Mouse (Mus musculus): ENCODE measurements around the gene Htra3.

Htra3 gene

GRCm38 (mm10) chr5:35652872-35653271 lies 26.7 kb downstream of the Htra3 start:
- DNase-seq (ENCODE audit: low read depth), result no peak

GRCm38 (mm10) chr5:35652319-35652718 lies 27.3 kb downstream of the Htra3 start:
- no peak for DNase-seq (ENCODE audit: low read depth)

GRCm38 (mm10) chr5:35648230-35648629 lies 31.4 kb downstream of the Htra3 start:
- no peak for DNase-seq (ENCODE audit: low read depth)

GRCm38 (mm10) chr5:35647562-35647961 lies 32.0 kb downstream of the Htra3 start:
- DNase-seq (ENCODE audit: low read depth), result no peak

GRCm38 (mm10) chr5:35646927-35647326 lies 32.7 kb downstream of the Htra3 start:
- no peak for DNase-seq (ENCODE audit: low read depth)

GRCm38 (mm10) chr5:35645938-35646493 lies 33.6 kb downstream of the Htra3 start:
- DNase-seq (ENCODE audit: low read depth), result no peak

GRCm38 (mm10) chr5:35644082-35644481 lies 35.5 kb downstream of the Htra3 start:
- DNase-seq (ENCODE audit: low read depth), result no peak

- DNase-seq (ENCODE audit: low read depth), result no peak
Measured at GRCm38 (mm10) chr5:35643401-35644048, 36.1 kb downstream of the Htra3 start.

GRCm38 (mm10) chr5:35641961-35642584 lies 37.5 kb downstream of the Htra3 start:
- no peak for DNase-seq (ENCODE audit: low read depth)

GRCm38 (mm10) chr5:35636016-35636415 lies 43.6 kb downstream of the Htra3 start:
- DNase-seq (ENCODE audit: low read depth), result no peak

- no peak for DNase-seq (ENCODE audit: low read depth)
Measured at GRCm38 (mm10) chr5:35632841-35633240, 46.7 kb downstream of the Htra3 start.

GRCm38 (mm10) chr5:35631755-35632154 lies 47.8 kb downstream of the Htra3 start:
- DNase-seq (ENCODE audit: low read depth), result no peak

- no peak for DNase-seq (ENCODE audit: low read depth)
Measured at GRCm38 (mm10) chr5:35631224-35631623, 48.4 kb downstream of the Htra3 start.

GRCm38 (mm10) chr5:35630706-35631105 lies 48.9 kb downstream of the Htra3 start:
- DNase-seq (ENCODE audit: low read depth), result no peak

- no peak for DNase-seq (ENCODE audit: low read depth)
Measured at GRCm38 (mm10) chr5:35629333-35629732, 50.2 kb downstream of the Htra3 start.

GRCm38 (mm10) chr5:35628685-35629084 lies 50.9 kb downstream of the Htra3 start:
- DNase-seq (ENCODE audit: low read depth), result no peak

- DNase-seq (ENCODE audit: low read depth), result no peak
Measured at GRCm38 (mm10) chr5:35627307-35627840, 52.2 kb downstream of the Htra3 start.

GRCm38 (mm10) chr5:35626408-35626807 lies 53.2 kb downstream of the Htra3 start:
- DNase-seq (ENCODE audit: low read depth), result no peak

GRCm38 (mm10) chr5:35624751-35625239 lies 54.8 kb downstream of the Htra3 start:
- no peak for DNase-seq (ENCODE audit: low read depth)

GRCm38 (mm10) chr5:35623831-35624230 lies 55.8 kb downstream of the Htra3 start:
- DNase-seq (ENCODE audit: low read depth), result no peak

GRCm38 (mm10) chr5:35621114-35621513 lies 58.5 kb downstream of the Htra3 start:
- no peak for DNase-seq (ENCODE audit: low read depth)

- DNase-seq (ENCODE audit: low read depth), result no peak
Measured at GRCm38 (mm10) chr5:35616943-35617342, 62.6 kb downstream of the Htra3 start.

GRCm38 (mm10) chr5:35612722-35613121 lies 66.9 kb downstream of the Htra3 start:
- no peak for DNase-seq (ENCODE audit: low read depth)
